Mouse (Mus musculus): ENCODE data around the gene Cd5.

- TF ChIP-seq CTCF (IDR thresholded peaks at IDR 0.05; ENCODE audit: insufficient read depth, low read depth, low read length): no peak
- TF ChIP-seq POLR2A (IDR thresholded peaks at IDR 0.05; ENCODE audit: insufficient read depth, low read depth, low read length): no peak
Observed at GRCm38 (mm10) chr19:10708900-10709299, 29.9 kb downstream of the Cd5 start.

All from olfactory bulb, adult 2 months (tissue).